Mouse (Mus musculus): ENCODE data around the gene Gm8247.
"Not testable (repeated sequence)": the region's sequence is repeated elsewhere in the genome, so short reads cannot be mapped to it uniquely, and the experiment has no call there.

The Gm8247 gene

DNA sequence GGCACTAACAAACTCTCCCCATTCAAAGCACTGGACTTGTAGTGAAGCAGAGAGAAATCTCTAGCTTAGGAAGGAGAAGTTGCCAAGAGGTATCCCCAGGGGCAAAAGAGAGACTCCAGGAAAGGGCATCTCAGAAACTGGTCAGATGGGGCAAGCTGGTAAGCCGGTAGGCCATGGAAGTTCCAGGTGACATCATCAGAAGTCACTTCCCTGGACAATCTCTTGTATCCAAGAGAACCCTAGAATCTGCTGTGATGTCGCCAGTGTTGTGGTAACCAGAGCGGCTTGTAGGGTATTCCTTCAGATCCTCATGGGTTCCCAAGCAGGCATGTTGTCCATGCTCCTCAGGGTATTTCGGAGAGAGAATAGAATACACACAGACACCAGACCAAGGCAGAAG lies at the start of gene Gm8247:
Gene Gm8247 (plus strand): TSS at position 301 of the 400 bp plus-strand sequence.
- DNase-seq: not testable (repeated sequence)

DNA sequence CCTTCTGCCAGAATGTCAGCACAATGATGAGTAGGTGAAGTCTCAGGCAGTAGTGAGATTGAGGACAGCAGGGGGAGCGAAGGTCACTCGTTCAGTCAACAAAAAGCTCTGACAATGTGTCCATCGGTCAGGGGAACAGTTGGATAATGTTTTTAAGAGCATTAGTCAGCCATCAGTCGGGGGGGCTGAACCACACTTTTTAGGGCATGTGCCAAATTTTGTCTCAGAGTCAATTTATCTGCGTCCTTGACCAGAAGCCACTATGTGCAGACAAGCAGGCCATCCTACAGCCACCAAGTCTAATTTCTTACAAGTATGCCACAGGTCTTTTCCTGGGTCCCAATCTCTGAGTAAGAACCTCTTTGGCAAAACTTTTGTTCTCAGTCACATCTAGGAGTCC lies 35.0 kb upstream of the Gm8247 start:
- not testable (repeated sequence) for DNase-seq

DNA sequence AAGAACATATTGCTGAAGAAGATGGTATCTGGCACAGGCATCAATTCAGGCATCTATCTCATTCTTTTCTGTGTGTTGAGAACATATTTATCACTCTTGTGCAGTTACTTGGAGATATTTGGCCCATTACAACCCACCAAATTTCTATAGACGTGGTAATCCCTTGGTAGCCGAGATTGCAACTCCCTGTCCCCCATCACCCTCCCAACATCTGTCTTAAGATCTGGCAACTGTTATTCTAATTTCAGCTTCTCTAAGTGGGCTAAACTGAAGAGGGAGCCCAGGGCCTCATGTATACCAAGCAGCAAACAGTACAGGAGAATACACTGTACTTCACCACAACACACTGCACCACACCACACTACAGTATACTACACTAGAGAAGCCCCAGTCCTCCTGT lies 8.8 kb downstream of the Gm8247 start:
- peak in 1 of 2 experiments; percentile 2 for DNase-seq

DNA sequence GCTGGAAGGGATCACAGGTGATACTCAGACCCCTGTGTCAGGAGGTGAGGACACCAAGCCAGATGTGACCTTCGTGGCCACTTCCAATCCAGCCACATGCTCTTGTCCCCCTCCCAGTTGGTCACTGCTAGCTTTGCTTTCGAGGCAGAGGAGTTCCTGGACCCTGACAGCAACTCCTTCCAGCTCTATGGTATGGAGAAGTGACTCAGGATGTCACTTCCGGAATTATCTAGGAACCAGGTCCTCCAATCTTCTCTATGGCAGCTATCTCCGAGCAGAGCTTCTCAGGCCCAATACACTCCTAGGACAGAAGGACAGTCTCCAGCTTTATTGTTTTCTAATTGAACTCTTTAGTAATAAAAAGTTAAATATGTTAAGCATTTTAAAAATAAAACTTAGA lies 44.8 kb downstream of the Gm8247 start, which contains the start of gene Gm5624:
Gene Gm5624 (minus strand): TSS at position 202 of the 400 bp plus-strand sequence.
- not testable (repeated sequence) for DNase-seq
